Mouse (Mus musculus): ENCODE data around the gene Cst12. TPM values are rescaled to one million over a fixed set of nuclear protein-coding genes. Genes with fewer than 3 reads are reported as not detected.

The Cst12 gene
- polyA plus RNA-seq (2012; rRNA removed): 1.4 and 2.5 TPM in 2 replicates

DNA sequence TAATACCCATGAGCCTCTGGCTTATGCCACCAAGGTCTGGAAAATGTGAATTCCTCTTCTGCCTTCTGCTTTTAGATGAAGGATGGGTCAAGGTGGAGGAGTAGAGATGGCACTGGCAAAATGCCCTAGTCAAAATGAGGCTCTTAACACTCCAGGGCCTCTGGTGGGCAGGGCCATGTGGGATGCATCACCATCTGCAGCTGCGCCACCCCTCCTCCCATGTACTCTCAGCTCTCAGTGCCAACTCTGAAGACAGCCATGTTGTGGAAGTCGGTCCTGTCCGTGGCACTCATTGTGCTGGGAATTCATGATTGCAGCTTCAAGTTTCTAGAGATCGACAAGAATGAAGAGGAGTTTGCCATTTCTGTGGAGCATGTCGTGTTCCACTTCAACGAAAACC lies at the start of gene Cst12:
TSS of gene Cst12 (plus strand) at position 220 of the 400 bp plus-strand sequence.

DNA sequence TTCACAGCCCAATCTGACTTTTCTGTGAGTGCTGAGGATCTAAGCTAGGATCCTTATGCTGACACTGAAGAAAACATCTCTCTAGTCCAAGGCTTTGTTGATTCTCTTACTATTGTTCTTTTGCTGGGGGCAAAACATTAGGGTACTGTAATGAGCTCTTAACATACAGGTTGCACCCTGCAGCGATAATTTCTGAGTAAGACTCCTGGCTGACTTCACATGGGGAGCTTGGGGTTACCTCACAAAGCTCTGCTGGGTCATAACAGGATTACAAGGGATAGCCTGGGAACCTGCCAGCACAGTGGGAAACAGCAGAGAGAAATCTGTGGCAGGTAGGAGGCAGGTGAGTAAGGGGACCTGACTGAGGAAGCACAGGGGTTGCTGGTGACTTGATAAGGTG lies 39.1 kb upstream of the Cst12 start, which contains the start of gene Cstl1:
TSS of gene Cstl1 (plus strand) at position 301 of the 400 bp plus-strand sequence.

DNA sequence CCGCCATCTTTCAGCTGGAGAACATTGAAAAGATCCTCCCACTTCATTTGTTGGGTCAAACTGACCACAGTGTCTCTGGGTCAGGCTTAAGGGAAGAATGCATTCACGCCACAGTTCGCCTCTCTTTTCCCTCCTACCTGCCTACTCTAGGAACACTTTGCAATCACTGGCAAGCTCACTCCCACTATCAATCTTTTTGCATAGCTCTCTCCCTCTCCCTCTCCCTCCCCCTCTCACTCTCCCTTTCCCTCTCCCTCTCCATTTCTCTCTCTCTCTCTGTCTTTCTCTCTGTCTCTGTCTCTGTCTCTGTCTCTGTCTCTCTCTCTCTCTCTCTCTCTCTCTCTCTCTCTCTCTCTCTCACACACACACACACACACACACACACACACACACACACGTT lies 17.8 kb upstream of the Cst12 start, which contains the start of gene Cst11:
TSS of gene Cst11 (minus strand) at position 101 of the 400 bp plus-strand sequence.

DNA sequence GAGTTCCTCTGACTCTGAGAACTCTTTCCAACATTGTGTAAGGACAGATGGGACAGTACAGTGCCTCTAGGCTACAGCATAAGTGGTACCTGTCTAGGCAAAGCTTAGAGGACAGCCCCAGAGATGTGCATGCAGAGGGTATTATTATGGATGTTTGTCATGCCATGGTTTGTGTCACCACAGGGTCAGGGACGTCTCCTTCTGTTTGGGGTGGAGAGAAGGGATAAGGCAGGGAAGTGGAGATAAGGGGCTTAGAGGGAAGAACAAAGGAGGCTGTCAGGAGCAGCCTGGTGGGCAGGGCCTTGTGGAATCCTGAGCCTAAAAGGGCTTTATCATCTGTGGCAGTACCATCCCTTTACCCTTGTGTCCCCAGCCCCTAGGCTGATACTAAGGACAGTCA lies 7.5 kb upstream of the Cst12 start, which contains the start of gene 8030411F24Rik:
TSS of gene 8030411F24Rik (plus strand) at position 301 of the 400 bp plus-strand sequence.

DNA sequence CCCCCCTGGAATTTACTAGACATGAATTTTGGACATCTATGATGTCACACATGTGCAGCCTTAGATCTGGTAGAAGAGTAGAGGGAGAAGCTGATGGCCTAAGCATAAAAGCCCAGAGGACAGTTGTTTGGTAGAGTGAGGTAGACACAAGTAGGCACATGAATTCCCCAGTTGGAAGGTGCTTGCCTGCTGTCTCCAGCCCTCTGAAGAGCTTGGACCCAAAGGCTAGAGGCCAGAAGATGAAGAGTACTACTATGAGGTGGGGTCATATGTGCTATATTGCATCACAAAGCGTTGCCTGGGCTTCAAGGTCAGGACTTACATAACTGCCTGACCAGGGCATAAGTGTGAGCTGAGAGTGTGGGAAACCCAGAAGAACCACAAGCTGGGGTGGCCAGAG lies 9.3 kb downstream of the Cst12 start, which contains the start of gene Cst8:
TSS of gene Cst8 (plus strand) at position 301 of the 400 bp plus-strand sequence.

DNA sequence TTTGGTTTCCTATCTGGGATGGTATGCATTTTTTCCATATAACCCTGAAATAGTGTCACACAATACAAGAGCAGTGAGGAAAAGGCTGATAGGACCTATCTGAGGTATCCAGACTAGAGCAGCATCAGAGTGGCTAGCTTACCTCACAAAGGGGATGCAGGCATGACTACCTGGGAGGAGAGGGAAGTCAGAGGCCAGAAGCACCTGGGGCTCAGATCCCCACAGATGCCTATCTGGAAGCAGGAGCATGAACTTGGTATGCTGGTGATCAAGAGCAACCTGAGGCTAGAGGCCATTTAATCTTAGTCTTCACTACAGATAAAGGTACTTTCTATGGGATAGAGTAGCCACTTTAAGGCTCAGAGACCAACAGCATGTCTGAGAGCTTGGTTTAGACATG lies 30.7 kb downstream of the Cst12 start, which contains the start of gene Cst13:
TSS of gene Cst13 (plus strand) at position 173 of the 400 bp plus-strand sequence.

DNA sequence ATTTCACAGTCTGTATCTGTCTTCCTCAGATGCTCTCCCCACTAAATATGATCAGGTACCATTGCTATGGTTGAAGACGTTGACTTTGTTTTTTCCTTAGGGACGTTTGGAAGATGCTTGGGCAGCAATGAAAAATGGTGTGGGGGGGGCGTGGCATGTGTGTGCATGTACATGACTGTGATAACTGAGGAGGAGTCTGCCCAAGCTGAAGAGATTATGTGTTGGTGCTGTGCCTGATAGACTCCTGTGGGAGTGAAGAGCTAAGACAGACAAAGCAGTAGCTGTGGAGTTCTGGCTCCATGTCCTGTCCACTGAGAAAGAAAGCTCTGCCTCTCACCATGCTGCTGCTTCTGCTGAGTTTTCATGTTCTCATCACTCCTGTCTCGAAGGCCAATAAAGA lies 45.8 kb downstream of the Cst12 start, which contains the start of gene Cst9:
TSS of gene Cst9 (plus strand) at position 236 of the 400 bp plus-strand sequence.

Other genes starting within 250 kb of the Cst12 start
- 25.0 and 31.6 TPM in 2 replicates for gene Nxt1, start 116.8 kb upstream of the Cst12 start, polyA plus RNA-seq (2012; rRNA removed)
- gene Gzf1, start 108.3 kb upstream of the Cst12 start, polyA plus RNA-seq (2012; rRNA removed): 17.9 and 22.8 TPM in 2 replicates
- 0.71 and 1.1 TPM in 2 replicates for gene Napb, start 56.9 kb upstream of the Cst12 start, polyA plus RNA-seq (2012; rRNA removed)
- gene Cstl1, start 39.0 kb upstream of the Cst12 start, polyA plus RNA-seq (2012; rRNA removed): not detected in 2 replicates
- gene Cst11, start 17.9 kb upstream of the Cst12 start, polyA plus RNA-seq (2012; rRNA removed): not detected in 2 replicates
- gene 8030411F24Rik, start 7.4 kb upstream of the Cst12 start, polyA plus RNA-seq (2012; rRNA removed): not detected in 2 replicates
- gene Cst8, start 9.4 kb downstream of the Cst12 start, polyA plus RNA-seq (2012; rRNA removed): 4.9 and 10.0 TPM in 2 replicates
- not detected in 2 replicates for gene Cst13, start 30.7 kb downstream of the Cst12 start, polyA plus RNA-seq (2012; rRNA removed)
- not detected in 2 replicates for gene Cst9, start 45.8 kb downstream of the Cst12 start, polyA plus RNA-seq (2012; rRNA removed)
- 0.68 and 0.75 TPM in 2 replicates for gene 9230104L09Rik, start 75.7 kb downstream of the Cst12 start, polyA plus RNA-seq (2012; rRNA removed)
- gene Cst3, start 86.3 kb downstream of the Cst12 start, polyA plus RNA-seq (2012; rRNA removed): 849 and 1,124 TPM in 2 replicates
- gene Gm1330, start 213.9 kb downstream of the Cst12 start, polyA plus RNA-seq (2012; rRNA removed): not detected in 2 replicates
- gene Gm10750, start 227.9 kb downstream of the Cst12 start, polyA plus RNA-seq (2012; rRNA removed): not detected in 2 replicates

Measured in ovary, adult 2 months (tissue).